Mouse (Mus musculus): ENCODE measurements around the gene Gm11444. TPM values are rescaled to one million over a fixed set of nuclear protein-coding genes. Genes with fewer than 3 reads are reported as not detected.

The Gm11444 gene
- total RNA-seq, 2 experiments from 2014 or later = not detected

DNA sequence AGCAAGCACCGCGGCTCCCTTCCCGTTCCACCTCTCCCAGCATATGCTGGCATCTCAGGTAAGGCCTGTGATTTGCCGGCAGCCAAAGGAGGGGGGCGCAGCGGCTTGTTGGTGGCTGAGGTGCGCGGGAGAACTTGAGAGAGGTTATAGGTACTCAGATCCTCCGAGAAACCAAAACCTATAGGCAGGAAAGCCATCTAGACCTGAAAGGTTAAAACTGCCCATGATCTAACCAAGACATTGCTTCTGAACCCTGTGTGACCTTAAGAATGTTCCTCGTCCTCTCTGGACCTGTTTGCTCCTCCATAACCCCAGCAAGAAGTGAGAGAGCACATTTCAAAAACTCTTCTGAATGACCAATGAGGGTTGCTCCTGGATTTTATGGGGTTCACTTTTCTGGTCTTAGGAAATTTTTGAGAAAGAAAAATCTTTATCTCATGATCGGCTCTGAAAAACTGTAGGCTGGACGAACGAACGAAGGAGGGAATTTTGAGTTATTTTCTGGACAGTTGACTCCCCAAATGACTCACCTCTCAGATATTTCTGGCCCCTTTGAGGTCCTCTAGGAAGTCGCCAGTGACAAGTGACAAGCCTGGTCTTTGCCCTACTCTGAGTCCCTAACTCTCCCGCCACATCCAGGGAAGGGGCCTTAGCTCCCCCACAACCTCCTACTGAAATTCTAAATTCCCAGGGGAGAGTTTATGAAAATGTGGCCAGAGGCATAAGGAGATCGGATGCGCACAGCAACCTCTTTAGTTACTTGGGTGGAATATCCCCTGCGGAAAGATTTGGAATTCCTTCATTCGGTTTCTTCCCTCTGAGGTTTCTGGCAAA lies 11.5 kb downstream of the Gm11444 start:
- DNase-seq (ENCODE audit: low spot score in 2 of 2) = no peak
- intact Hi-C loops (cut with DNase I) = no loop called here

- no peak for DNase-seq (ENCODE audit: low spot score in 2 of 2)
- intact Hi-C loops (cut with DNase I) = no loop called here
Measured at GRCm38 (mm10) chr11:85837648-85838423, 12.3 kb downstream of the Gm11444 start.

- intact Hi-C loops (cut with DNase I) = no loop called here
- no peak for DNase-seq (ENCODE audit: low spot score in 2 of 2)
Measured at GRCm38 (mm10) chr11:85837291-85837647, 12.9 kb downstream of the Gm11444 start.

DNA sequence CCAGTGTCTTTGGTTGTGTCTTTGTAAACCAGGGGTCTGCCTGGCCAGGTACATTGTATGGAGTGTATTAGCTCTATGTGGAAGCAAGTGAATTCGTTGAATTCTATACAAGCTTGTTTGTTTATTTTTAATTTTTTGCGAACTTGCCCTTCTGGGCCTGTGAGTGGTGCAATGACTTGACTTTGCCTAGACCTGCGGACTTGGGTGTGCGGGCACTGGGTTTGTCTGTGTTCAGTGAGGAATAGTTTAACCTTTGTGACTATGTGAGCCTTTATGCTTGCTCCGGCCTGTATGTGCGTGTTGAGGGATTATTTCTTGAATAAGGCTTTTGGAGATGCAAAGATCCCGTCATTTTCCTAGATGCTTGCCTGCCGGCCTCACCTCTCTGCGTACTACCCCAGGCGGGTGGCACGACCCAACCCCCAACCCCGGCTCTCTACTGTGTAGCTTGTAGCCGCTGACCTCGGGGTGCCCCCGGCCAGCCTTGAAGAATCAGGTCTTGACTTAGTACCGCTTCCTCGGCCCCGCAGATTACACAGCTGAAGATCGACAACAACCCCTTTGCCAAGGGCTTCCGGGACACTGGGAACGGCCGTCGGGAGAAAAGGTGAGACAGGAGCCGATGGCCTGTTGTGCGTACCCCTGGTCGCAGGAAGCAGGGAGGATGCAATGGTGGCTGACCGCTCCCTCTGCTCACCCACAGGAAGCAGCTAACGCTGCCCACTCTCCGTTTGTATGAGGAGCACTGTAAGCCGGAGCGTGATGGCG lies 13.4 kb downstream of the Gm11444 start:
- intact Hi-C loops (cut with DNase I) = no loop called here
- no peak for DNase-seq (ENCODE audit: low spot score in 2 of 2)

- intact Hi-C loops (cut with DNase I) = no loop called here
- no peak for DNase-seq (ENCODE audit: low spot score in 2 of 2)
Measured at GRCm38 (mm10) chr11:85835753-85836522, 14.2 kb downstream of the Gm11444 start.

GRCm38 (mm10) chr11:85835001-85835752 lies 15.0 kb downstream of the Gm11444 start:
- intact Hi-C loops (cut with DNase I) = no loop called here

GRCm38 (mm10) chr11:85834386-85834931 lies 15.7 kb downstream of the Gm11444 start:
- intact Hi-C loops (cut with DNase I) = loop anchor here (5.0 kb wide), 1 partner anchor 1317 kb away; no protein-coding TSS in a partner anchor

More at GRCm38 (mm10) chr11:85835001-85835752, 15.0 kb downstream of the Gm11444 start:
- DNase-seq (ENCODE audit: low spot score in 2 of 2) = no peak

DNA sequence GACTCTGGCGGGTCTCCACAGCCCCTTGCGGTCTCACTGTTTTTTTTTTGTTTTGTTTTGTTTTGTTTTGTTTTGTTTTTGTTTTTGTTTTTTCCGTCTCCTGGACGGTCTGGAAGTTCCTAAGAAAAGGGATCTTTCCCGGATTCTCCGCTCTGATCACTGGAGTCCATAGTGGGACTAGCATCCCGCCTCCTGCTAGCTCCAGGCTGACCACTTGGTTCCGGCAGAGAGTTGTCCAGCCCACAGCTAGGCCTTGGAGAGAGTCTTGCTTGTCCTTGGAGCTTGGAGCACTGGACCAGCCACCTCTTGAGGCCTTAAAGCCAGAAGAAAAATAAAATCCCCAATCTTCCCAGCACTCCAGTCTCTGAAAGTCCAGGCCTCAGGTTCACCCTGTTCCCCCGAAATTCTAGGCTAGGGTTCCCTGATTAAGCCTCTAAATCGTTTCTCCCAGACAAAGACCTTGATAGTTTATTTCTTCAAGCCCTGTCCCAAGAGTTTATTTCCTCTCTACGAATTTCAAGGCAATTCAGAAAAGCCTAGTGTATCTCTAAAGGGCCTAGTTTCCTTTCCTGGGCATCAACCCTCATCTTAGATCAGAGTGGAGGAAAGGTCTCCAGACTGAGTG lies 16.3 kb downstream of the Gm11444 start:
- intact Hi-C loops (cut with DNase I) = loop anchor here (5.0 kb wide), 1 partner anchor 1317 kb away; no protein-coding TSS in a partner anchor
- DNase-seq (ENCODE audit: low spot score in 2 of 2) = no peak

More at GRCm38 (mm10) chr11:85834386-85834931, 15.7 kb downstream of the Gm11444 start:
- no peak for DNase-seq (ENCODE audit: low spot score in 2 of 2)

- no peak for DNase-seq (ENCODE audit: low spot score in 2 of 2)
- intact Hi-C loops (cut with DNase I) = loop anchor here (5.0 kb wide), 1 partner anchor 1316 kb away; no protein-coding TSS in a partner anchor
Measured at GRCm38 (mm10) chr11:85833081-85833521, 17.0 kb downstream of the Gm11444 start.

GRCm38 (mm10) chr11:85832231-85832924 lies 17.8 kb downstream of the Gm11444 start, which contains the start of gene Tbx2:
Gene Tbx2 (plus strand): TSS chr11:85832551.
- DNase-seq (ENCODE audit: low spot score in 2 of 2) = no peak
- intact Hi-C loops (cut with DNase I) = loop anchor here (5.0 kb wide), 1 partner anchor 1315 kb away; no protein-coding TSS in a partner anchor

DNA sequence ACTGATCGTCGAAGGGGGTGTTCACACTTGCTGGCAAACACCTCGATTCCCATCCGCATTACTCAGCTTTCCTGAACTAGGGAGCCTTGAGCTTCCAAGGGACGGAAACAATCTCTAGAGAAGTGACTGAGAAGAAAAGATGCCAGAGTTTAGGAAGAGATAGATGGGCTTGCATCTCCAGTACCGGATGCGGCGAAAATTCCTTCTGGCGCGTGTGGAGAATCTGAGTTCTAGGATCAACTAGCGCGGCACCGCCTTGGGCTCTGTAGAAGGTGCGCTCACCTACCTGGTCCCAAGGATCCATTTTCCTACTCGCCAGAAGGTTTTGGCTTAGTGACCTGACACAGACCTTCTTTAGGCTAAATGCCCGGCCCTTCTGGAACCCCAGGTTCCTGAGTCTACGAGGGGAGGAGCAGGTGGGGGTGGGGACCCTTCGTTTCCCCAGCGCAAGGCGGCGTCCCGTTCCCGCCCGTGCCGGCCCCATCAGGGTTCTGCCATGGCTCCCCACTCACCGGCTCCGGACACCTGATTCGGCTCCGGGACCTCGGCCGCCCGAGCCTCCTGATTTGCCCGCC lies 18.4 kb downstream of the Gm11444 start:
- intact Hi-C loops (cut with DNase I) = loop anchor here (5.0 kb wide), 1 partner anchor 1314 kb away; no protein-coding TSS in a partner anchor
- no peak for DNase-seq (ENCODE audit: low spot score in 2 of 2)

- intact Hi-C loops (cut with DNase I) = loop anchor here (5.0 kb wide), 1 partner anchor 1314 kb away; no protein-coding TSS in a partner anchor
- DNase-seq (ENCODE audit: low spot score in 2 of 2) = no peak
Measured at GRCm38 (mm10) chr11:85830901-85831341, 19.2 kb downstream of the Gm11444 start.

- intact Hi-C loops (cut with DNase I) = loop anchor here (5.0 kb wide), 1 partner anchor 1312 kb away; no protein-coding TSS in a partner anchor
- DNase-seq (ENCODE audit: low spot score in 2 of 2) = no peak
Measured at GRCm38 (mm10) chr11:85829520-85830440, 20.4 kb downstream of the Gm11444 start.

DNA sequence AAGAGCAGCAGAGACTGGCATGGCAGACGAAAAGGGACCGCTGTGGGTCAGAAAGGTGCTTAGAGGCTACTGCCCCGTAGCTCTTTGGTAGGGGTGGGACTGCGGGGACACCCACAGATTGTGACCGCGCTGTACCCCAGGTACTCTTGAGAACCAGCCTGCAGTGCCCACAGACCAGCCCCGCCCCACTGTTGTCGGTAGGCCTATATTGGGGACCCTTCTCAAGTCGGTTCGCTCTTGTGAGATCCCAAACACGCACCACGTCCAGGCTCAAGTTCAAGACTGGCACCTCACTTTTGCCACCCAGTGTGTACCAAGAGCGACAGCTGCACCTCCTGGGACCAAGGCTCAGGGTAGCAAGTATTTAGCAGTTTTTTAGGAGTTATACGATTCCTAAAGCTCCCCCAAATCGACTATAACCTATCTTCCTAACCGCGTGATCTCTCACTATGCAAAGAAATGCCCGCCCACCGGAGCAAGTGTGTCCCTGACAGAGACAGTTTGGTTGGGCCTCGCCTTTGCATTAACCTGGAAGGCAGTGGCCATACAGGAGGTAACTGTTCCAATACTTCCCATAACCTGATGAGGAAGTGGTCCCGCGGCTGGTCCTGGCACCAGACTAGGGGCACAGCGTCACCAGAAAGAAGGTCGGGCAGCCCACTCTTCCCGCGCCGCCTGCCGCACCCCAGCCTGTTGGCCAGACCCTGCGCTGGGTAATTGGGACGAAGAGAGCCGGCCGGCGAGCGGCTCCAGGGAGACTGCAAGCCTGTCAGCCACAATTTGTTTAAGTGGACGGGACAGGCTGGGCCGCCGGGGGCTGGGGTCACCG lies 21.2 kb downstream of the Gm11444 start:
- DNase-seq (ENCODE audit: low spot score in 2 of 2) = no peak
- intact Hi-C loops (cut with DNase I) = no loop called here
